Mouse (Mus musculus): ENCODE data around the gene Plxnc1. TPM values are rescaled to one million over a fixed set of nuclear protein-coding genes. Genes with fewer than 3 reads are reported as not detected.

Gene Plxnc1
- polyA plus RNA-seq, 1 experiment from 2014 or later = 6.8 TPM

DNA sequence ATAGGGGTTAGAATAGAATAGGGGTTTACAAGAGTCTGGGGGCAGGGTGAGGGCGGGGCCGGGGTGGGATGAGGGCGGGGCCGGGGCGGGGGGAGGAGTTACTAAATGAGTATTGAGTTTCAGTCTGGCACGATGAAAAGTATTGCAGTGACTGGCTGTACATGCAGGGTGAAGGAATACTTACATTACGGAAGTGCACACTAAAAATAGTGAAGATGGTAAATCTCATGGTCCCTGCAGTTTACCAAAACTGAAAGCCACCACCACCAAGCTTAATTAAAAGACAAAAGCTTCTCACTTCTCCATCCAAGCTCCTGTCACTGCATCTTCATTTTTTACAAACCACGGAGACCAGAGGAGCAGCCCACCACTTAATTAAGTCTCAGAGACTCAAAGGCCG lies 81.4 kb downstream of the Plxnc1 start:
- WGBS = 87% methylated on average over 9 of the region's 9 CpGs
- Histone ChIP-seq H3K4me1 (0 out of 2 replicates have a peak, but pooled peaks cover 6% of the 10 kb centered on the region), H3K27ac (replicated peaks) (no peak overlapping the region), H3K9ac (replicated peaks) (no peak overlapping the region), H3K36me3 (peaks cover 17% of the 10 kb centered on the region; the same call in 1 of the 2 replicates), H3K4me2 (replicated peaks) (no peak overlapping the region), H3K9me3 (no peaks in the 10 kb centered on the region), H3K4me3 (no peak overlapping the region), H3K27me3 (no peaks in the 10 kb centered on the region)
- ATAC-seq (ENCODE audit: low FRiP score, low read depth) = no peak

DNA sequence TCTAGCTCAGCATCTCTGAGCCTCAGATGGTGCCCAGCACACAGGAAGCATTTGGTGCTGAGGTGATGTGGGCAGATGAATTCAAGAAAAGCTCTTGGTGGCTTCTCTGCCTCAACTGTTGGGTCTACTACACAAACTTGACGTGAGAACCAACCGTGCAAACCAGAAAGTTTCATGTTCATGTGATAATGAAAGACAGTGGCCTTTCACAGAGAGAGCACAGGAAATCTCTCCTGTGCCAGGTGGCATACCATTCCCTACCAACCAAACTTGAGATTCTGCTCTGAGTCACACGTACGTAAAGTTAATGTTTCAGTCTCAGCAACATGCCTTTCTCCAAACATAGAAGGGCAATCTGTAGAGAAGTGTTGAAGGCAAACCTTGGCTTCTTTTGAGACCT lies 83.8 kb downstream of the Plxnc1 start:
- Histone ChIP-seq H3K9me3 (no peaks in the 10 kb centered on the region), H3K9ac (replicated peaks) (no peak overlapping the region), H3K4me3 (no peak overlapping the region), H3K36me3 (0 out of 2 replicates have a peak, but pooled peaks cover 12% of the 10 kb centered on the region), H3K27me3 (no peaks in the 10 kb centered on the region), H3K4me2 (replicated peaks) (no peak overlapping the region), H3K27ac (replicated peaks) (no peak overlapping the region), H3K4me1 (0 out of 2 replicates have a peak, but pooled peaks cover 4% of the 10 kb centered on the region)
- no peak for ATAC-seq (ENCODE audit: low FRiP score, low read depth)
- WGBS = 93% methylated on average over 4 of the region's 4 CpGs

- no peaks in the 10 kb centered on the region; the same call in 1 of the 2 replicates for H3K4me1 ChIP-seq
- WGBS = 90% methylated on average over 6 of the region's 6 CpGs
- H3K9ac ChIP-seq (replicated peaks) = no peak overlapping the region
- H3K36me3 ChIP-seq = 0 out of 2 replicates have a peak, but pooled peaks cover 12% of the 10 kb centered on the region
- H3K4me2 ChIP-seq (replicated peaks) = no peak overlapping the region
- H3K9me3 ChIP-seq = no peaks in the 10 kb centered on the region
- H3K4me3 ChIP-seq = no peak overlapping the region
- no peak for ATAC-seq (ENCODE audit: low FRiP score, low read depth)
- no peak overlapping the region for H3K27ac ChIP-seq (replicated peaks)
- no peaks in the 10 kb centered on the region for H3K27me3 ChIP-seq
Observed at GRCm38 (mm10) chr10:94858277-94859033, 86.2 kb downstream of the Plxnc1 start.

- H3K36me3 ChIP-seq = peaks cover 15% of the 10 kb centered on the region; the same call in 1 of the 2 replicates
- no peaks in the 10 kb centered on the region for H3K9me3 ChIP-seq
- 67% methylated on average over 4 of the region's 4 CpGs for WGBS
- no peaks in the 10 kb centered on the region; the same call in 1 of the 2 replicates for H3K4me1 ChIP-seq
- ATAC-seq (ENCODE audit: low FRiP score, low read depth) = no peak
- H3K27ac ChIP-seq (replicated peaks) = no peak overlapping the region
- H3K9ac ChIP-seq (replicated peaks) = no peak overlapping the region
- no peak overlapping the region for H3K4me2 ChIP-seq (replicated peaks)
- H3K4me3 ChIP-seq = no peak overlapping the region
- no peaks in the 10 kb centered on the region for H3K27me3 ChIP-seq
Observed at GRCm38 (mm10) chr10:94850565-94850964, 94.1 kb downstream of the Plxnc1 start.

DNA sequence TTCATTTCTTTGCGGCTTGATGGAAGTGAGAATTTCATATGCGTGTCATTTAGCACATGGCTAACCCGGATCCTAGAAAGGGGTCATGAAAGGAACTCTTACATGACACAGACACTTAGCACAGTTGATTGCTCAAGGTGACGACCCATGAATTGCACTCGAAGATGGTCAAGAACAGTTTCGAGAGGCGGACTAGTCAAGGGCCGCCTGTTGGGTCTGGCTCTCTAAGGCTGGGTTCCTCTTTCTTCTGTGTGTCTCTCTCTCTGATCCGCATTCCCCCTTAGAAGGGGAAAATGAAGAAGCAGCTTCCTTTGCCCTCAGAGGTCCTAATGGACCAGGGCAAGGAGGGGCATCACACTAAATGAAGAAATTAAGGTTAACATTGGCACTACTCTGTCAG lies 94.7 kb downstream of the Plxnc1 start:
- no peak overlapping the region for H3K4me2 ChIP-seq (replicated peaks)
- no peak for ATAC-seq (ENCODE audit: low FRiP score, low read depth)
- peaks cover 15% of the 10 kb centered on the region; the same call in 1 of the 2 replicates for H3K36me3 ChIP-seq
- no peak overlapping the region for H3K9ac ChIP-seq (replicated peaks)
- WGBS = 95% methylated on average over 9 of the region's 9 CpGs
- no peak overlapping the region for H3K27ac ChIP-seq (replicated peaks)
- H3K9me3 ChIP-seq = no peaks in the 10 kb centered on the region
- no peak overlapping the region for H3K4me3 ChIP-seq
- no peaks in the 10 kb centered on the region for H3K27me3 ChIP-seq
- H3K4me1 ChIP-seq = no peaks in the 10 kb centered on the region; the same call in 1 of the 2 replicates

DNA sequence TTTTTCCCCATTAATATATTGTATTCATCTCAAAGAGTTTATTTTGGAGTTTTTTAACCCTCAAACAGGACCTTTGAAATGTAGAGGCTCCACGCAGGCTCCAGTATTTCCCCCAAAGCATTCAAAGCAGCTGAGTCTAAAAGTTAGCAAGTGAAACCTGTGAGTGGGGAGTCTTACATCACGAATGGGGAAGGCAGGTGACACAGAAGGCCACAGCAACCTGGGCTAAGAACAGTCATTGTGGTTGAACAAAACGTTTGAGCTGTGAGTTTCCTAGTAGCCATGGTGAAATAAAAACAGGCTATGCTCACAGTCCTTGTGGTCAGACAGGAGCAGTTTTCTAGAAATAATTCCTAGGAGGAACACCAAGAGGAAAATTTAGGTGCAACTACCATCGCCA lies 95.3 kb downstream of the Plxnc1 start:
- Histone ChIP-seq H3K36me3 (peaks cover 15% of the 10 kb centered on the region; the same call in 1 of the 2 replicates), H3K9me3 (no peaks in the 10 kb centered on the region), H3K4me1 (no peaks in the 10 kb centered on the region), H3K27me3 (no peaks in the 10 kb centered on the region), H3K4me2 (replicated peaks) (no peak overlapping the region), H3K9ac (replicated peaks) (no peak overlapping the region), H3K4me3 (no peak overlapping the region), H3K27ac (replicated peaks) (no peak overlapping the region)
- 84% methylated on average over 4 of the region's 4 CpGs for WGBS
- no peak for ATAC-seq (ENCODE audit: low FRiP score, low read depth)

DNA sequence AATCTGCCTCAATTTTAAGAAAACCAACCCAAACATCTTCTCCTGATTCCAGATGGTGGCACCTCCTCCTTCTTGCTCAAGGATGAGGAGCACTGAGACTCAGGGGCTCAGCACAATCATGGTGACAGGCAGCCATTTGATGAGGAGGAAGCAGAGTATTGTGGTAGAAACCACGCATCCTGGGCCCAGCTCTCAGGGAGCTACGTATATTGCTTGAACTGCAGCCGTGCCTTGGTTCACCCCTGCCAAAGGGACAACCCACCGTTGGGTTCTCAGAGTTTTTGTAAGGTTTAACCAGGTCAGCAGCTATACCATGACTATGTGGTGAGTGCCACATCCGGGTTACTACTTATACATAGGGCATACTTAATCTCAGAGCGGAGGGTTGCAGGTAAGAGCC lies 96.3 kb downstream of the Plxnc1 start:
- WGBS = 93% methylated on average over 6 of the region's 6 CpGs
- Histone ChIP-seq H3K36me3 (peaks cover 16% of the 10 kb centered on the region; the same call in 1 of the 2 replicates), H3K27me3 (no peaks in the 10 kb centered on the region), H3K9me3 (no peaks in the 10 kb centered on the region), H3K4me3 (no peak overlapping the region), H3K4me2 (replicated peaks) (no peak overlapping the region), H3K27ac (replicated peaks) (no peak overlapping the region), H3K9ac (replicated peaks) (no peak overlapping the region), H3K4me1 (no peaks in the 10 kb centered on the region)
- ATAC-seq (ENCODE audit: low FRiP score, low read depth) = no peak

DNA sequence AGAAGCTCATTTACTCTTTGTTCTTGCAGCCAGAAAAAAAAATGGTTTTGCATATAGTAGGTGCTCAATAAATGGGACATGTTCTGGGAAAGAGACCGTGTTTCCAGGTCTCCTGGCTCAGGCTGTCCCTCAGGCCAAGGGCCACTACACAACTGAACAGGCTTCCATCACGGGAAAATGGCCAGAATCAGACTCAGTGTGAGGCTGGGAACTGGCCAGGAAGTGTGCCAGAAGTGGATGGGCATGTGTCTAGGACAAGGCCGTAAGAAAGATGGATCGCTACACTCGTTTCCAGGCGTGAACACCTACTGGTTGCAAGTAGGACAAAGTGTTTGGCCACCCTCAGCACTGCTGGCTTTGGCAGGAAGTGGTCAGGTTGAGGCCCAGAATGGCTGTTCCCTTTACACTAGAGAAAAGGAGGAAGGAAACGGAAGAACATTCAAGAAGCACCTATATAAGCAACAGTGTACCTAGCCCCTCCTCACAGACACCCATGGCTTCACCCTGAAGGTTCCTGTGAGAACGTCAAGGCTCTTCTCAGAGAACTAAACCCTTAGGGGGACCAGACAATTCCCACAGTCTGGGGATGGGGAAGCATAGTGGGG lies 98.0 kb downstream of the Plxnc1 start:
- Histone ChIP-seq H3K4me2 (replicated peaks) (no peak overlapping the region), H3K9me3 (no peaks in the 10 kb centered on the region), H3K27me3 (no peaks in the 10 kb centered on the region), H3K27ac (replicated peaks) (no peak overlapping the region), H3K4me3 (no peak overlapping the region), H3K9ac (replicated peaks) (no peak overlapping the region), H3K4me1 (no peaks in the 10 kb centered on the region), H3K36me3 (peaks cover 19% of the 10 kb centered on the region; the same call in 1 of the 2 replicates)
- ATAC-seq (ENCODE audit: low FRiP score, low read depth) = no peak
- WGBS = 93% methylated on average over 8 of the region's 8 CpGs

DNA sequence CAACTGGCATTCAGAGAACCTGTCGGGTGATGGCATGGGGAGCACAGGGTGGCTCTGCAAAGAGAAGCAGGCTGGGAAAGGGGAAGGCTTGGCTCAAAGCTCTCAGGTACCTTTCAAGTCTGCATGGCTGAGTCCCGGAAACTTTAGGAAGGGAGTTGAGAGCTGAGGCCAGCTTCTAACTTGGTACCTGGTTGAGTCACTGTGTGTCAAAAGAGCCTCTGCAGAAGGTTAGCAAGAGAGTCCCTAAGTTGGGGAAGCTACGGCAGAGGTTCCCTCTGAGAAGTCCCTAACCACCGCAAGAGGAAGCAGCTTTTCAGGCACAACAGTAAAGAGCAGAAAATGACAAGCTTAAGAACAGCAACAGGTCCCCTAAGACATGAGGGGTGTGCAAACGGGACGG lies 99.9 kb downstream of the Plxnc1 start:
- H3K27ac ChIP-seq (replicated peaks) = no peak overlapping the region
- 87% methylated on average over 6 of the region's 6 CpGs for WGBS
- no peak overlapping the region for H3K9ac ChIP-seq (replicated peaks)
- no peak overlapping the region for H3K4me2 ChIP-seq (replicated peaks)
- no peaks in the 10 kb centered on the region for H3K27me3 ChIP-seq
- no peaks in the 10 kb centered on the region for H3K4me1 ChIP-seq
- no peak for ATAC-seq (ENCODE audit: low FRiP score, low read depth)
- no peaks in the 10 kb centered on the region for H3K9me3 ChIP-seq
- no peak overlapping the region for H3K4me3 ChIP-seq
- H3K36me3 ChIP-seq = peaks cover 22% of the 10 kb centered on the region

- WGBS = 81% methylated on average over 9 of the region's 9 CpGs
- no peak overlapping the region for H3K4me2 ChIP-seq (replicated peaks)
Observed at GRCm38 (mm10) chr10:94835874-94836273, 108.8 kb downstream of the Plxnc1 start.

DNA sequence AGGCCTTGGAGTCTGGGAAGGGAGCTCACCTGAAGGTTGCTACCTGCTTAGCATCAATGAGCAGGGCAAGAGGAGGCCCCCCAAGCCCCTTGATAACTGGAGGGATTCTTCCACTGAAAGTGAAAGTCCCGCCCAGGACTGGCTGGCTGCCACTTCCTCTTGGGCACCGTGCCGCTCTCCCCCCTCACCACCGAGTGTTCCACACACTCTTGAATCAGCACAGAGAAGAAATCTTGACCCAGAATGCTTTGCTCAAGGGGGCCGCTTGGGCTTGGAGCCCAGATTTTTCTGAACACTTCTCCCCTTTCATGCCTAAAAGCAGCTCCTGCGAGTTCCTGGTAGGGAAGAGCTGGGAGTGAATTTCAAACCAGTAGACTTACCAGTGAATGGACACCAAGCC lies 115.2 kb downstream of the Plxnc1 start:
- H3K4me2 ChIP-seq (replicated peaks) = no peak overlapping the region
- ATAC-seq (ENCODE audit: low FRiP score, low read depth) = no peak
- no peak overlapping the region for H3K9ac ChIP-seq (replicated peaks)
- H3K36me3 ChIP-seq = peaks cover 23% of the 10 kb centered on the region
- no peaks in the 10 kb centered on the region for H3K4me1 ChIP-seq
- no peaks in the 10 kb centered on the region for H3K9me3 ChIP-seq
- H3K27ac ChIP-seq (replicated peaks) = no peak overlapping the region
- 81% methylated on average over 6 of the region's 6 CpGs for WGBS
- H3K4me3 ChIP-seq = no peak overlapping the region
- H3K27me3 ChIP-seq = no peaks in the 10 kb centered on the region

More at GRCm38 (mm10) chr10:94835874-94836273, 108.8 kb downstream of the Plxnc1 start:
- no peak for ATAC-seq (ENCODE audit: low FRiP score, low read depth)
- Histone ChIP-seq H3K27ac (replicated peaks) (no peak overlapping the region), H3K36me3 (peaks cover 21% of the 10 kb centered on the region), H3K9me3 (no peaks in the 10 kb centered on the region), H3K4me1 (no peaks in the 10 kb centered on the region), H3K27me3 (no peaks in the 10 kb centered on the region), H3K4me3 (no peak overlapping the region), H3K9ac (replicated peaks) (no peak overlapping the region)

- Histone ChIP-seq H3K9ac (replicated peaks) (no peak overlapping the region), H3K4me3 (no peak overlapping the region), H3K27me3 (no peaks in the 10 kb centered on the region), H3K27ac (replicated peaks) (no peak overlapping the region), H3K4me2 (replicated peaks) (no peak overlapping the region), H3K4me1 (no peaks in the 10 kb centered on the region), H3K36me3 (peaks cover 23% of the 10 kb centered on the region), H3K9me3 (no peaks in the 10 kb centered on the region)
- no peak for ATAC-seq (ENCODE audit: low FRiP score, low read depth)
- WGBS = 94% methylated on average over 7 of the region's 7 CpGs
Observed at GRCm38 (mm10) chr10:94828734-94829230, 115.9 kb downstream of the Plxnc1 start.

Measured in midbrain, embryonic 12.5 days (tissue).